Mouse (Mus musculus): Measurements from ENCODE around the gene Mbd6. TPM values are rescaled to one million over a fixed set of nuclear protein-coding genes. Genes with fewer than 3 reads are reported as not detected.

Mbd6 gene
- total RNA-seq, 2 experiments from 2014 or later: 16.7 to 20.2 TPM

GRCm38 (mm10) chr10:127288328-127288799 lies 454 bp downstream of the Mbd6 start:
- peak; percentile 73 to 74 for DNase-seq

- no peak for DNase-seq
Observed at GRCm38 (mm10) chr10:127287936-127288293, 903 bp downstream of the Mbd6 start.

GRCm38 (mm10) chr10:127287271-127287935 lies 1.4 kb downstream of the Mbd6 start:
- no peak for DNase-seq

- no peak for DNase-seq
Observed at GRCm38 (mm10) chr10:127286730-127287129, 2.1 kb downstream of the Mbd6 start.

GRCm38 (mm10) chr10:127286194-127286593 lies 2.6 kb downstream of the Mbd6 start:
- no peak for DNase-seq

GRCm38 (mm10) chr10:127285644-127286043 lies 3.2 kb downstream of the Mbd6 start:
- no peak for DNase-seq

- no peak for DNase-seq
Observed at GRCm38 (mm10) chr10:127284724-127285500, 3.9 kb downstream of the Mbd6 start.

- DNase-seq: no peak
Observed at GRCm38 (mm10) chr10:127284105-127284622, 4.7 kb downstream of the Mbd6 start.

- DNase-seq: no peak
Observed at GRCm38 (mm10) chr10:127282620-127283215, 6.1 kb downstream of the Mbd6 start.

GRCm38 (mm10) chr10:127281316-127281715 lies 7.5 kb downstream of the Mbd6 start:
- no peak for DNase-seq

GRCm38 (mm10) chr10:127279730-127280129 lies 9.1 kb downstream of the Mbd6 start:
- DNase-seq: no peak

- no peak for DNase-seq
Observed at GRCm38 (mm10) chr10:127274261-127275022, 14.4 kb downstream of the Mbd6 start.

- no peak for DNase-seq
Observed at GRCm38 (mm10) chr10:127272371-127272770, 16.4 kb downstream of the Mbd6 start.

- DNase-seq: no peak
Observed at GRCm38 (mm10) chr10:127269884-127270283, 18.9 kb downstream of the Mbd6 start.

- no peak for DNase-seq
Observed at GRCm38 (mm10) chr10:127269036-127269435, 19.8 kb downstream of the Mbd6 start.

- peak; percentile 53 to 76 for DNase-seq
Observed at GRCm38 (mm10) chr10:127268401-127268800, 20.4 kb downstream of the Mbd6 start.

- no peak for DNase-seq
Observed at GRCm38 (mm10) chr10:127267318-127267717, 21.5 kb downstream of the Mbd6 start.

GRCm38 (mm10) chr10:127266112-127267091 lies 22.4 kb downstream of the Mbd6 start, which contains the start of gene Dctn2:
Gene Dctn2, plus strand, starts transcription at chr10:127266368.
- peak; percentile 94 to 98 for DNase-seq

GRCm38 (mm10) chr10:127265727-127266111 lies 23.1 kb downstream of the Mbd6 start:
- no peak for DNase-seq

GRCm38 (mm10) chr10:127264971-127265370 lies 23.8 kb downstream of the Mbd6 start:
- DNase-seq: no peak

- no peak for DNase-seq
Observed at GRCm38 (mm10) chr10:127264336-127264735, 24.5 kb downstream of the Mbd6 start.
